Mouse (Mus musculus) G1E (cell line): ENCODE measurements around the gene Paqr4.

Experiments
- CTCF ChIP-seq: IDR thresholded peaks from 2 replicates; pipeline ENCODE4 v1.5.1; 2012; ENCODE audit warnings: low read depth, low read length, inconsistent platforms, mixed read lengths
- GATA1 ChIP-seq: IDR thresholded peaks from 2 replicates; pipeline ENCODE4 v1.6.1; 2012; ENCODE audit warnings: borderline replicate concordance, low read length, inconsistent platforms, mixed read lengths
- POLR2AphosphoS5 ChIP-seq: IDR thresholded peaks from 2 replicates; pipeline ENCODE4 v1.6.1; 2012; ENCODE audit warnings: low read depth, low read length, inconsistent platforms; ENCODE audit not compliant: insufficient replicate concordance

DNA sequence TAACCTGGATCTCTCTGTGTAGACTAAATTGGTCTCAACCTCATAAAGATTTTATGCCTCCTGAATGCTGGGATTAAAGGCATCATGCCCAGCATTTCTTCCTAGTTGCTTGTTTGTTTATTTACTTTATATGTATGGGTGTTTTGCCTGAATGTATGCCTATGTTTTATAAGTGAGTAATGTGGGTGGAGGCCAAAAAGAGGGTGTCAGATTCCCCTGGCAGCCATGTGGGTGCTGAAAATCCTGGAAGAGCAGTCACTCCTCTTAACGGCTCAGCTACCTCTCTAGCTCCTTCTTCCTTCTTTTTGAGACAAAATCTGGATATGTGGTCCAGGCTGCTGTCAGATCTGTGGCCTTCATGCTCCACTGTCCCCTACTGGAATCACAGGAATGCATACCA is 10.2 kb downstream of the Paqr4 start:
- TF ChIP-seq CTCF (no peak), POLR2AphosphoS5 (no peak), GATA1 (no peak)
